Mouse (Mus musculus) gastrocnemius, adult 2 months (tissue): ENCODE results near the gene Gm21188. TPM values are rescaled to one million over a fixed set of nuclear protein-coding genes. Genes with fewer than 3 reads are reported as not detected.
"Not testable (repeated sequence)": the region's sequence is repeated elsewhere in the genome, so short reads cannot be mapped to it uniquely, and the experiment has no call there.

Experiments used
- DNase-seq: peaks from one replicate; pipeline ENCODE4 v3.0.0; 2022
- H3K27ac ChIP-seq: fragments of 200-600 bp; 2 replicates; pipeline ENCODE4 v1.8.1; 2022; ENCODE audit warnings: mild to moderate bottlenecking
- H3K4me3 ChIP-seq: fragments of 200-600 bp; 2 replicates; pipeline ENCODE4 v1.8.1; 2022; ENCODE audit warnings: mild to moderate bottlenecking, moderate library complexity
- CTCF ChIP-seq: fragments of 200-600 bp; IDR thresholded peaks from 2 replicates; pipeline ENCODE4 v1.8.1; 2022; ENCODE audit warnings: antibody characterized with exemption, mild to moderate bottlenecking, moderate library complexity
- intact Hi-C: fragments of 180-260 bp; cut with DNase I; formaldehyde crosslinking; loops from one replicate; pipeline ENCODE4 v1.15.1; 2025
- total RNA-seq, 2 experiments: library from RNA; stranded (reverse); gene quantifications; 2 replicates each; pipeline ENCODE4 v1.2.3; 2021

The Gm21188 gene
- total RNA-seq, 2 experiments from 2014 or later = 0.13 to 0.22 TPM

- peak; percentile 40 for TF ChIP-seq CTCF
- intact Hi-C loops, H3K4me3 ChIP-seq, H3K27ac ChIP-seq: not testable (repeated sequence)
- DNase-seq = peak; percentile 13
Measured at GRCm38 (mm10) chr13:120041145-120041544, 10.8 kb downstream of the Gm21188 start.

- H3K4me3 ChIP-seq, DNase-seq, intact Hi-C loops, H3K27ac ChIP-seq: not testable (repeated sequence)
Measured at GRCm38 (mm10) chr13:120037881-120038280, 14.1 kb downstream of the Gm21188 start.

- peak; percentile 10 for DNase-seq
- H3K27ac ChIP-seq, H3K4me3 ChIP-seq, intact Hi-C loops: not testable (repeated sequence)
Measured at GRCm38 (mm10) chr13:120036577-120037115, 15.3 kb downstream of the Gm21188 start.

GRCm38 (mm10) chr13:120035151-120035550 lies 16.8 kb downstream of the Gm21188 start:
- not testable (repeated sequence) for DNase-seq

GRCm38 (mm10) chr13:120034637-120035036 lies 17.4 kb downstream of the Gm21188 start:
- H3K4me3 ChIP-seq, H3K27ac ChIP-seq, DNase-seq, intact Hi-C loops: not testable (repeated sequence)

More at GRCm38 (mm10) chr13:120035151-120035550, 16.8 kb downstream of the Gm21188 start:
- H3K4me3 ChIP-seq, H3K27ac ChIP-seq, intact Hi-C loops: not testable (repeated sequence)

GRCm38 (mm10) chr13:120033516-120034190 lies 18.3 kb downstream of the Gm21188 start:
- H3K27ac ChIP-seq, intact Hi-C loops, H3K4me3 ChIP-seq: not testable (repeated sequence)
- peak; percentile 16 for DNase-seq

- H3K4me3 ChIP-seq, intact Hi-C loops, H3K27ac ChIP-seq: not testable (repeated sequence)
- peak; percentile 10 for DNase-seq
Measured at GRCm38 (mm10) chr13:120031676-120032075, 20.3 kb downstream of the Gm21188 start.

- H3K27ac ChIP-seq, intact Hi-C loops, H3K4me3 ChIP-seq, DNase-seq: not testable (repeated sequence)
Measured at GRCm38 (mm10) chr13:120027368-120027767, 24.6 kb downstream of the Gm21188 start.

GRCm38 (mm10) chr13:120026911-120027310 lies 25.1 kb downstream of the Gm21188 start, which contains the start of gene Gm36079:
Gene Gm36079 (minus strand): TSS chr13:120027011.
- DNase-seq, intact Hi-C loops, H3K4me3 ChIP-seq, H3K27ac ChIP-seq: not testable (repeated sequence)

GRCm38 (mm10) chr13:120026373-120026772 lies 25.6 kb downstream of the Gm21188 start:
- H3K4me3 ChIP-seq, DNase-seq, intact Hi-C loops, H3K27ac ChIP-seq: not testable (repeated sequence)

GRCm38 (mm10) chr13:120025576-120025975 lies 26.4 kb downstream of the Gm21188 start:
- H3K27ac ChIP-seq, H3K4me3 ChIP-seq, DNase-seq, intact Hi-C loops: not testable (repeated sequence)

GRCm38 (mm10) chr13:120025004-120025403 lies 27.0 kb downstream of the Gm21188 start:
- intact Hi-C loops, H3K4me3 ChIP-seq, H3K27ac ChIP-seq, DNase-seq: not testable (repeated sequence)

- DNase-seq, intact Hi-C loops, H3K4me3 ChIP-seq, H3K27ac ChIP-seq: not testable (repeated sequence)
Measured at GRCm38 (mm10) chr13:120024581-120024980, 27.4 kb downstream of the Gm21188 start.

- DNase-seq, H3K4me3 ChIP-seq, H3K27ac ChIP-seq, intact Hi-C loops: not testable (repeated sequence)
- TF ChIP-seq CTCF = peak; percentile 21
Measured at GRCm38 (mm10) chr13:120021477-120021876, 30.5 kb downstream of the Gm21188 start.

- H3K4me3 ChIP-seq, H3K27ac ChIP-seq, DNase-seq, intact Hi-C loops: not testable (repeated sequence)
Measured at GRCm38 (mm10) chr13:120015348-120016007, 36.5 kb downstream of the Gm21188 start.

- H3K4me3 ChIP-seq, DNase-seq, intact Hi-C loops, H3K27ac ChIP-seq: not testable (repeated sequence)
Measured at GRCm38 (mm10) chr13:120013962-120014361, 38.0 kb downstream of the Gm21188 start.

- DNase-seq, H3K4me3 ChIP-seq, intact Hi-C loops, H3K27ac ChIP-seq: not testable (repeated sequence)
Measured at GRCm38 (mm10) chr13:120013544-120013943, 38.5 kb downstream of the Gm21188 start.

GRCm38 (mm10) chr13:120010068-120010467 lies 41.9 kb downstream of the Gm21188 start:
- DNase-seq, intact Hi-C loops, H3K27ac ChIP-seq, H3K4me3 ChIP-seq: not testable (repeated sequence)
